Mouse (Mus musculus): ENCODE results near the gene S1pr3.

GRCm38 (mm10) chr13:51417796-51418195, 9.4 kb downstream of the S1pr3 start:
- TF ChIP-seq CTCF (IDR thresholded peaks at IDR 0.05; ENCODE audit: low read depth) (no peak), EP300 (IDR thresholded peaks at IDR 0.05; ENCODE audit: low read depth) (no peak)
